Mouse (Mus musculus) heart, adult 9 months (tissue): ENCODE data around the gene Camsap3.
"Not testable (repeated sequence)": the region's sequence is repeated elsewhere in the genome, so short reads cannot be mapped to it uniquely, and the experiment has no call there.

Experiments
- DNase-seq, 2 experiments: peaks; one replicate each; pipeline ENCODE4 v3.0.0; 2022; ENCODE audit warnings: low spot score in 2 of 2

Gene Camsap3

GRCm38 (mm10) chr8:3586993-3587390 is at the start of gene Camsap3:
Gene Camsap3, plus strand, starts transcription at chr8:3587293.
- DNase-seq = no peak

- DNase-seq = no peak
Observed at GRCm38 (mm10) chr8:3537666-3538065, 49.4 kb upstream of the Camsap3 start.

GRCm38 (mm10) chr8:3539146-3539545 is 47.9 kb upstream of the Camsap3 start:
- no peak for DNase-seq

GRCm38 (mm10) chr8:3540076-3540475 is 47.0 kb upstream of the Camsap3 start:
- DNase-seq = no peak

GRCm38 (mm10) chr8:3546511-3546910 is 40.6 kb upstream of the Camsap3 start:
- DNase-seq = no peak

GRCm38 (mm10) chr8:3552240-3552639 is 34.9 kb upstream of the Camsap3 start:
- DNase-seq = no peak

GRCm38 (mm10) chr8:3556114-3556513 is 31.0 kb upstream of the Camsap3 start:
- no peak for DNase-seq

GRCm38 (mm10) chr8:3567641-3568371 is 19.3 kb upstream of the Camsap3 start, which contains the start of gene C330021F23Rik:
Gene C330021F23Rik, plus strand, starts transcription at chr8:3567990.
- peak in 1 of 2 experiments; percentile 3 for DNase-seq

- no peak for DNase-seq
Observed at GRCm38 (mm10) chr8:3568378-3568777, 18.7 kb upstream of the Camsap3 start.

- DNase-seq = no peak
Observed at GRCm38 (mm10) chr8:3569784-3570183, 17.3 kb upstream of the Camsap3 start.

GRCm38 (mm10) chr8:3574546-3574945 is 12.5 kb upstream of the Camsap3 start:
- DNase-seq = no peak

GRCm38 (mm10) chr8:3576211-3576960 is 10.7 kb upstream of the Camsap3 start:
- no peak for DNase-seq

GRCm38 (mm10) chr8:3579390-3580364 is 7.4 kb upstream of the Camsap3 start:
- no peak for DNase-seq

- DNase-seq = not testable (repeated sequence)
Observed at GRCm38 (mm10) chr8:3581961-3582360, 5.1 kb upstream of the Camsap3 start.

GRCm38 (mm10) chr8:3586452-3586851 is 641 bp upstream of the Camsap3 start:
- no peak for DNase-seq

- DNase-seq = no peak
Observed at GRCm38 (mm10) chr8:3587391-3588257, 531 bp downstream of the Camsap3 start.

GRCm38 (mm10) chr8:3588258-3588633 is 1.2 kb downstream of the Camsap3 start:
- no peak for DNase-seq

GRCm38 (mm10) chr8:3593470-3593869 is 6.4 kb downstream of the Camsap3 start:
- DNase-seq = no peak

- no peak for DNase-seq
Observed at GRCm38 (mm10) chr8:3594466-3594865, 7.4 kb downstream of the Camsap3 start.

GRCm38 (mm10) chr8:3598054-3598453 is 11.0 kb downstream of the Camsap3 start:
- DNase-seq = no peak

- DNase-seq = no peak
Observed at GRCm38 (mm10) chr8:3599219-3599618, 12.1 kb downstream of the Camsap3 start.
